Mouse (Mus musculus): Measurements from ENCODE around the gene Srrd.

Gene Srrd

GRCm38 (mm10) chr5:112289236-112289635 lies 53.6 kb downstream of the Srrd start:
- no peak for DNase-seq (ENCODE audit: low read depth, low spot score)

- no peak for DNase-seq (ENCODE audit: low read depth, low spot score)
Measured at GRCm38 (mm10) chr5:112288193-112289141, 54.4 kb downstream of the Srrd start.

DNA sequence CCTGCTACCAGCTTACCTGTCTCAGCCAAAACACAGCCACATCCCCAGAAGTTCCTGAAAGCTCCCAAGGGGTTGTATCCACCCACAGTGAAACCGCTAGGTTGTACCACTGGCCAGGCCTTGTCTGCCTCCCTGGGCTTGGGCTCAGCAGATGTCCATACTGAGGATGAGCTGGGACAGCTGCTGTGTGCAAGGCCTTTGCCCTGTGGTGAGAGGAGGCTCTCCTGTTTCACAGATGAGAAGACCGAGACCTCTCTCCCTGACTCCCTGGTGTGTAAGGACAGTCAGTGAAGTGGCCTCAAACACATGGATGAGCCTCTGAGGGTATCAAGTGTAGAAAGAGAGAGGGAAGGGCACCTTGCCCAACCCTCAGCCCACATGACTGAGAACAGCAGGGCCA lies 55.2 kb downstream of the Srrd start:
- no peak for DNase-seq (ENCODE audit: low read depth, low spot score)

All from WW6 (cell line).